Mouse (Mus musculus): Measurements from ENCODE around the gene Tenm4. TPM values are rescaled to one million over a fixed set of nuclear protein-coding genes. Genes with fewer than 3 reads are reported as not detected.

Gene Tenm4
- total RNA-seq, 4 experiments from 2014 or later: 18.1 to 36.5 (median 27.2) TPM

- no peak for DNase-seq
Measured at GRCm38 (mm10) chr7:96701097-96701845, 530.2 kb downstream of the Tenm4 start.

- DNase-seq: no peak
Measured at GRCm38 (mm10) chr7:96703958-96704357, 532.9 kb downstream of the Tenm4 start.

GRCm38 (mm10) chr7:96705307-96706129, 534.5 kb downstream of the Tenm4 start:
- DNase-seq: no peak

- DNase-seq: no peak
Measured at GRCm38 (mm10) chr7:96706531-96706930, 535.5 kb downstream of the Tenm4 start.

- DNase-seq: no peak
Measured at GRCm38 (mm10) chr7:96707112-96707511, 536.1 kb downstream of the Tenm4 start.

GRCm38 (mm10) chr7:96708071-96708470, 537.0 kb downstream of the Tenm4 start:
- no peak for DNase-seq

- peak; percentile 57 for DNase-seq
Measured at GRCm38 (mm10) chr7:96708561-96708960, 537.5 kb downstream of the Tenm4 start.

GRCm38 (mm10) chr7:96708968-96709367, 537.9 kb downstream of the Tenm4 start:
- no peak for DNase-seq

GRCm38 (mm10) chr7:96709891-96710290, 538.8 kb downstream of the Tenm4 start:
- DNase-seq: no peak

GRCm38 (mm10) chr7:96710658-96711071, 539.6 kb downstream of the Tenm4 start:
- DNase-seq: no peak

GRCm38 (mm10) chr7:96712876-96713275, 541.8 kb downstream of the Tenm4 start:
- DNase-seq: no peak

GRCm38 (mm10) chr7:96716911-96717310, 545.9 kb downstream of the Tenm4 start:
- no peak for DNase-seq

- DNase-seq: peak; percentile 52
Measured at GRCm38 (mm10) chr7:96718201-96719155, 547.4 kb downstream of the Tenm4 start.

- peak; percentile 48 for DNase-seq
Measured at GRCm38 (mm10) chr7:96719926-96720325, 548.9 kb downstream of the Tenm4 start.

- DNase-seq: no peak
Measured at GRCm38 (mm10) chr7:96720465-96720864, 549.4 kb downstream of the Tenm4 start.

GRCm38 (mm10) chr7:96722796-96723195, 551.8 kb downstream of the Tenm4 start:
- no peak for DNase-seq

GRCm38 (mm10) chr7:96725603-96726002, 554.6 kb downstream of the Tenm4 start:
- DNase-seq: no peak

- DNase-seq: no peak
Measured at GRCm38 (mm10) chr7:96730360-96730759, 559.3 kb downstream of the Tenm4 start.

- DNase-seq: no peak
Measured at GRCm38 (mm10) chr7:96731947-96732346, 560.9 kb downstream of the Tenm4 start.

- DNase-seq: no peak
Measured at GRCm38 (mm10) chr7:96734315-96735058, 563.4 kb downstream of the Tenm4 start.

- DNase-seq: no peak
Measured at GRCm38 (mm10) chr7:96740631-96741030, 569.6 kb downstream of the Tenm4 start.

GRCm38 (mm10) chr7:96742221-96742620, 571.2 kb downstream of the Tenm4 start:
- no peak for DNase-seq
